Mouse (Mus musculus): ENCODE results near the gene Nhlrc2. TPM values are rescaled to one million over a fixed set of nuclear protein-coding genes. Genes with fewer than 3 reads are reported as not detected.

The Nhlrc2 gene
- total and polyA plus RNA-seq, 3 experiments: 22.4 to 37.6 (median 34.7) TPM

DNA sequence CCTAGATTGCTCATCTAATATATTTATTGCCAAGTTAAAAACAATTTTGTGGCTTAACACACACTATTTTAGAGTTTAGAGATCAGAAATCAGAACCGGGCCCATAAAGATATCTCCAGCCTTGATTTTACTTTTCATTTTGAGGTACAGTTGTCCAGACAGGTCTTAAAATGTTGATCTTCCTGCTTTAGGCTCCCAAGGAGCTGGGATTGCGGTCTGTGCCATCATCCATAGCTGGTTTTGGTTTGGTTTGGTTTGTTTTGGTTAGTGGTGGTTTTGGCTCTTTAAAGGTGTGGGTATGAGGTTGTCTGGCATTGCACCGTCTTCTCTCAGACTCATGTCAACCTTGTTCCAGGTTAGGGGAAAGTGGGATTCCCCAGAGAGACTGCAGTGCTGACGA lies 103.2 kb downstream of the Nhlrc2 start:
- H3K79me2 ChIP-seq (ENCODE audit: control insufficient read depth, insufficient read depth, low read length, poor library complexity): no peaks in the 10 kb centered on the region
- no peaks in the 10 kb centered on the region for H3K9me3 ChIP-seq (replicated peaks; ENCODE audit: insufficient read depth, low read length)
- no peak overlapping the region for H3K4me3 ChIP-seq (ENCODE audit: control insufficient read depth in 1 of 2, insufficient read depth in 1 of 2, low read depth in 2 of 2, low read length in 2 of 2)
- H3K27me3 ChIP-seq (ENCODE audit: control insufficient read depth in 1 of 2, insufficient read depth in 2 of 2, low read length in 2 of 2): no peaks in the 10 kb centered on the region
- H3K36me3 ChIP-seq (ENCODE audit: control insufficient read depth in 1 of 2, insufficient read depth in 2 of 2, low read length in 2 of 2): no peaks in the 10 kb centered on the region
- no peak overlapping the region for H3K9ac ChIP-seq (ENCODE audit: control insufficient read depth, low read depth, low read length, poor library complexity, severe bottlenecking)
- TF ChIP-seq MYB (IDR thresholded peaks at IDR 0.05; ENCODE audit: low read depth, low read length) (no peak), CHD2 (IDR thresholded peaks at IDR 0.05; ENCODE audit: low read length) (no peak), POLR2AphosphoS5 (IDR thresholded peaks at IDR 0.05; ENCODE audit: borderline replicate concordance, low read depth, low read length) (no peak), MEF2A (IDR thresholded peaks at IDR 0.05; ENCODE audit: extremely low read depth, insufficient replicate concordance, low read depth, low read length, poor library complexity, severe bottlenecking) (no peak), MAX (IDR thresholded peaks at IDR 0.05; ENCODE audit: low read length) (no peak)
- no peaks in the 10 kb centered on the region for H3K4me1 ChIP-seq (ENCODE audit: control insufficient read depth in 1 of 2, insufficient read depth in 2 of 2, low read length in 2 of 2)
- H3K27ac ChIP-seq (ENCODE audit: control insufficient read depth, low read depth, low read length): no peak overlapping the region
- no peak for DNase-seq (ENCODE audit: low read depth, low spot score)

DNA sequence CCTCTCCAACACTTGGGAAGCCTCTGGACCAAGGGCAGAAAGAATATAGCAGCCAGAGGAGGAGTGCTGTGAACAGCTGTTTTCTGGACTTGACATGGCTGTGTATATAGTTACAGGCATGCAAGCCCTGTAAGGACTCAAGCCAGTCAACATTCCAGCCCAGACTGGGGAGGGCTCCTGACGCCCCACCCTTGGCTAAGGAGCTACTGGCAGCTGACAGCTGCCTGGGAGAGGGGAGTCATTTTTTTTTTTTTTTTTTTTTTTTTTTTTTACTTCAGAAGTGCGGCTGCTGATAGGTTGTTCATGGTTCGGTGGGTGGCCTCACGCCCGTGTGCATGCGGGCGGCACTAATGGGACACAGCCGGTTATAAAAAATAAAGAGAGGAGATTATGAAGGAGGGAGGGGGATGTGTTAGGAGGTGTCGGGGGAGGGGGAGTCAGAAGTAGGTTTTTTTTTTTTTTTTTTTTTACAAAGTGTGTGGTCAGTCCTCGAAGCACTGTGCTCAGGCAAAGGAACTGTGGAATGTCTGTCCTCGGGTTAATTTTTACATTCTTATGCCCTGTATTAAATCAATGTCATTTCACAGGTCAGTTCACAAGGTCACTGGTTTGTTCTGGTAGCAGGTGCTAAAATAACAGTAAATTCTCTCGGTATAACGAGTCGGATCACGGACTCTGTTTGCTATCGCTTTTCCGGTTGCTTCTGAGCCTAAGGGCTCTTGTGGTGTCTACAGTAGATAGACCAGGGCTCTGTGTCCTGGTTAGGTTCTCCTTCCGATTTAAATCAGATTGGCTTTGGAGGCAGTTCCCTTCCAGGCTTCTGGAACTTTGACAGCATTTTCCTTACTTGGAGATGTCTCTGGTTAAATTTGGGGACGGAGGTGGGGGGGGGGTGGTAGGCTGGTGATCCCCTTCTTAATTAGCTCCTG lies 104.2 kb downstream of the Nhlrc2 start:
- no peaks in the 10 kb centered on the region for H3K4me1 ChIP-seq (ENCODE audit: control insufficient read depth in 1 of 2, insufficient read depth in 2 of 2, low read length in 2 of 2)
- H3K9ac ChIP-seq (ENCODE audit: control insufficient read depth, low read depth, low read length, poor library complexity, severe bottlenecking): no peak overlapping the region
- H3K4me3 ChIP-seq (ENCODE audit: control insufficient read depth in 1 of 2, insufficient read depth in 1 of 2, low read depth in 2 of 2, low read length in 2 of 2): no peak overlapping the region
- no peak for DNase-seq (ENCODE audit: low read depth, low spot score)
- no peaks in the 10 kb centered on the region for H3K9me3 ChIP-seq (replicated peaks; ENCODE audit: insufficient read depth, low read length)
- H3K36me3 ChIP-seq (ENCODE audit: control insufficient read depth in 1 of 2, insufficient read depth in 2 of 2, low read length in 2 of 2): no peaks in the 10 kb centered on the region
- peak; percentile 70 for TF ChIP-seq ZNF384 (IDR thresholded peaks at IDR 0.05; ENCODE audit: low read depth, low read length)
- TF ChIP-seq USF1 (IDR thresholded peaks at IDR 0.05; ENCODE audit: low read depth, low read length): no peak
- no peak overlapping the region for H3K27ac ChIP-seq (ENCODE audit: control insufficient read depth, low read depth, low read length)
- no peaks in the 10 kb centered on the region for H3K79me2 ChIP-seq (ENCODE audit: control insufficient read depth, insufficient read depth, low read length, poor library complexity)
- peaks cover 1 to 6% of the 10 kb centered on the region in 2 experiments; a peak in 3 of 4 replicates for H3K27me3 ChIP-seq (ENCODE audit: control insufficient read depth in 1 of 2, insufficient read depth in 2 of 2, low read length in 2 of 2)

Other genes with a start within 250 kb of the Nhlrc2 start
- gene Nrap, start 158.2 kb upstream of the Nhlrc2 start, total RNA-seq (2012; rRNA removed): 0.07 and 0.08 TPM in 2 replicates
- under 1 TPM in 1 of 2 experiments, not detected in 1; 0.11 TPM for gene Nrap, start 158.2 kb upstream of the Nhlrc2 start, polyA plus RNA-seq (2012; ENCODE audit: insufficient read depth in 1 of 2, insufficient read length in 2 of 2, low read depth in 1 of 2, low replicate concordance in 2 of 2, missing spikeins in 1 of 2)
- 53.9 and 70.4 TPM in 2 replicates for gene Casp7, start 151.1 kb upstream of the Nhlrc2 start, total RNA-seq (2012; rRNA removed)
- 10 to 100 TPM in 1 of 2 experiments, not detected in 1; 69.4 TPM for gene Casp7, start 151.1 kb upstream of the Nhlrc2 start, polyA plus RNA-seq (2012; ENCODE audit: insufficient read depth in 1 of 2, insufficient read length in 2 of 2, low read depth in 1 of 2, low replicate concordance in 2 of 2, missing spikeins in 1 of 2)
- 0.42 and 0.85 TPM in 2 replicates for gene Plekhs1, start 86.6 kb upstream of the Nhlrc2 start, total RNA-seq (2012; rRNA removed)
- under 1 TPM in 1 of 2 experiments, not detected in 1; 0.84 TPM for gene Plekhs1, start 86.6 kb upstream of the Nhlrc2 start, polyA plus RNA-seq (2012; ENCODE audit: insufficient read depth in 1 of 2, insufficient read length in 2 of 2, low read depth in 1 of 2, low replicate concordance in 2 of 2, missing spikeins in 1 of 2)
- gene Dclre1a, start within 50 bp of the Nhlrc2 start, total RNA-seq (2012; rRNA removed): 27.9 and 28.7 TPM in 2 replicates
- 100 to 1,000 TPM in 1 of 2 experiments, 10 to 100 TPM in 1; 36.0 to 142 TPM for gene Dclre1a, start within 50 bp of the Nhlrc2 start, polyA plus RNA-seq (2012; ENCODE audit: insufficient read depth in 1 of 2, insufficient read length in 2 of 2, low read depth in 1 of 2, low replicate concordance in 2 of 2, missing spikeins in 1 of 2)
- not detected in 2 replicates for gene Adrb1, start 173.9 kb downstream of the Nhlrc2 start, total RNA-seq (2012; rRNA removed)
- gene Adrb1, start 173.9 kb downstream of the Nhlrc2 start, polyA plus RNA-seq (2012; ENCODE audit: insufficient read depth in 1 of 2, insufficient read length in 2 of 2, low read depth in 1 of 2, low replicate concordance in 2 of 2, missing spikeins in 1 of 2): not detected